Mouse (Mus musculus) forebrain, embryonic 13.5 days (tissue): ENCODE results near the gene Mmrn1. TPM values are rescaled to one million over a fixed set of nuclear protein-coding genes. Genes with fewer than 3 reads are reported as not detected.
A peak's percentile ranks its signal among the peaks of the same experiment; 100 is the strongest.

Source experiments
- ATAC-seq: fragments of 200-750 bp; cut with Nextera tagmentation; 2 replicates; pipeline ENCODE4 v1.8.0; 2017
- H3K27ac ChIP-seq: fragments of 300-500 bp; sonication (generic); 2 replicates; pipeline ENCODE4 v1.5.1; 2015; ENCODE audit warnings: inconsistent platforms, mild to moderate bottlenecking, moderate library complexity
- H3K27me3 ChIP-seq: fragments of 300-500 bp; sonication (generic); 2 replicates; pipeline ENCODE4 v1.6.1; 2015; ENCODE audit warnings: mild to moderate bottlenecking, inconsistent platforms
- H3K36me3 ChIP-seq: fragments of 300-500 bp; sonication (generic); 2 replicates; pipeline ENCODE4 v1.6.1; 2015; ENCODE audit warnings: mild to moderate bottlenecking, inconsistent platforms; ENCODE audit not compliant: poor library complexity, severe bottlenecking
- H3K4me1 ChIP-seq: fragments of 300-500 bp; sonication (generic); 2 replicates; pipeline ENCODE4 v1.6.1; 2015; ENCODE audit warnings: inconsistent platforms
- H3K4me2 ChIP-seq: fragments of 300-500 bp; sonication (generic); 2 replicates; pipeline ENCODE4 v1.6.1; 2015; ENCODE audit warnings: inconsistent platforms, mild to moderate bottlenecking, moderate library complexity
- H3K4me3 ChIP-seq: fragments of 300-500 bp; sonication (generic); 2 replicates; pipeline ENCODE4 v1.5.1; 2015; ENCODE audit warnings: mild to moderate bottlenecking, inconsistent platforms
- H3K9ac ChIP-seq: fragments of 300-500 bp; sonication (generic); 2 replicates; pipeline ENCODE4 v1.6.1; 2015; ENCODE audit warnings: mild to moderate bottlenecking, inconsistent platforms
- H3K9me3 ChIP-seq: fragments of 300-500 bp; sonication (generic); replicated peaks from 2 replicates; pipeline ENCODE4 v1.6.1; 2016; ENCODE audit warnings: inconsistent platforms
- WGBS: fragments of 180-500 bp; shearing (Covaris S2); methylation state at CpG from one replicate; pipeline ENCODE4 v1.1.7; 2015; 5-methylcytosine and 5-hydroxymethylcytosine counted together
- polyA plus RNA-seq: library from polyadenylated mRNA; unstranded; fragments of >200 nt; fragmentation: Nextera tagmentation; extraction: Ambion mirVana; gene quantifications from 2 replicates; pipeline ENCODE4 v1.2.1, GENCODE M21; 2015

The Mmrn1 gene
- polyA plus RNA-seq, 1 experiment from 2014 or later = 2.7 TPM

GRCm38 (mm10) chr6:60963726-60964125 is 39.0 kb downstream of the Mmrn1 start:
- Histone ChIP-seq H3K9ac (no peak overlapping the region), H3K4me1 (peaks cover 7% of the 10 kb centered on the region; the same call in 1 of the 2 replicates), H3K4me2 (no peak overlapping the region), H3K27me3 (no peaks in the 10 kb centered on the region), H3K36me3 (no peaks in the 10 kb centered on the region), H3K4me3 (no peak overlapping the region), H3K9me3 (no peaks in the 10 kb centered on the region), H3K27ac (no peak overlapping the region)
- 72% methylated on average over 1 of the region's 1 CpGs for WGBS
- no peak for ATAC-seq

- ATAC-seq = no peak
- Histone ChIP-seq H3K9me3 (no peaks in the 10 kb centered on the region), H3K4me1 (peaks cover 7% of the 10 kb centered on the region; the same call in 1 of the 2 replicates), H3K36me3 (no peaks in the 10 kb centered on the region), H3K4me2 (no peak overlapping the region), H3K9ac (no peak overlapping the region), H3K27ac (no peak overlapping the region), H3K4me3 (no peak overlapping the region), H3K27me3 (no peaks in the 10 kb centered on the region)
- whole genome bisulfite sequencing = 88% methylated on average over 4 of the region's 4 CpGs
These were observed 42.2 kb downstream of the Mmrn1 start for GRCm38 (mm10) chr6:60966931-60967330.

GRCm38 (mm10) chr6:60969407-60969806 is 44.6 kb downstream of the Mmrn1 start:
- Histone ChIP-seq H3K4me2 (no peak overlapping the region), H3K27me3 (no peaks in the 10 kb centered on the region), H3K4me3 (no peak overlapping the region), H3K9me3 (no peaks in the 10 kb centered on the region), H3K4me1 (no peaks in the 10 kb centered on the region), H3K36me3 (no peaks in the 10 kb centered on the region), H3K9ac (no peak overlapping the region), H3K27ac (no peak overlapping the region)
- WGBS = 76% methylated on average over 6 of the region's 6 CpGs
- no peak for ATAC-seq

GRCm38 (mm10) chr6:60970811-60971210 is 46.0 kb downstream of the Mmrn1 start:
- H3K27me3 ChIP-seq = no peaks in the 10 kb centered on the region
- H3K27ac ChIP-seq = no peak overlapping the region
- no peaks in the 10 kb centered on the region for H3K4me1 ChIP-seq
- H3K36me3 ChIP-seq = no peaks in the 10 kb centered on the region
- no peak for ATAC-seq
- no peak overlapping the region for H3K4me2 ChIP-seq
- no peak overlapping the region for H3K9ac ChIP-seq
- H3K4me3 ChIP-seq = no peak overlapping the region
- no peaks in the 10 kb centered on the region for H3K9me3 ChIP-seq
- WGBS = 66% methylated on average over 2 of the region's 2 CpGs

- H3K4me1 ChIP-seq = no peaks in the 10 kb centered on the region
- no peak overlapping the region for H3K4me3 ChIP-seq
- ATAC-seq = no peak
- H3K27me3 ChIP-seq = no peaks in the 10 kb centered on the region
- H3K27ac ChIP-seq = no peak overlapping the region
- no peak overlapping the region for H3K9ac ChIP-seq
- H3K36me3 ChIP-seq = no peaks in the 10 kb centered on the region
- 85% methylated on average over 1 of the region's 1 CpGs for WGBS
- no peaks in the 10 kb centered on the region for H3K9me3 ChIP-seq
- no peak overlapping the region for H3K4me2 ChIP-seq
These were observed 53.8 kb downstream of the Mmrn1 start for GRCm38 (mm10) chr6:60978610-60979009.

GRCm38 (mm10) chr6:60979039-60979438 is 54.3 kb downstream of the Mmrn1 start:
- Histone ChIP-seq H3K4me1 (no peaks in the 10 kb centered on the region), H3K27ac (no peak overlapping the region), H3K9ac (no peak overlapping the region), H3K9me3 (no peaks in the 10 kb centered on the region), H3K27me3 (no peaks in the 10 kb centered on the region), H3K4me2 (no peak overlapping the region), H3K4me3 (no peak overlapping the region), H3K36me3 (no peaks in the 10 kb centered on the region)
- no peak for ATAC-seq
- 79% methylated on average over 2 of the region's 2 CpGs for WGBS

- Histone ChIP-seq H3K27me3 (no peaks in the 10 kb centered on the region), H3K4me2 (no peak overlapping the region), H3K36me3 (no peaks in the 10 kb centered on the region), H3K4me3 (no peak overlapping the region), H3K9me3 (no peaks in the 10 kb centered on the region), H3K27ac (no peak overlapping the region), H3K4me1 (no peaks in the 10 kb centered on the region), H3K9ac (no peak overlapping the region)
- ATAC-seq = no peak
- 29% methylated on average over 1 of the region's 1 CpGs for WGBS
These were observed 59.6 kb downstream of the Mmrn1 start for GRCm38 (mm10) chr6:60984360-60984759.

GRCm38 (mm10) chr6:60985919-60986318 is 61.1 kb downstream of the Mmrn1 start:
- ATAC-seq = no peak; the same call in 1 of the 2 replicates

GRCm38 (mm10) chr6:60986914-60987313 is 62.1 kb downstream of the Mmrn1 start:
- Histone ChIP-seq H3K4me1 (no peaks in the 10 kb centered on the region), H3K9ac (no peak overlapping the region), H3K36me3 (no peaks in the 10 kb centered on the region), H3K4me2 (no peak overlapping the region), H3K27me3 (no peaks in the 10 kb centered on the region), H3K4me3 (no peak overlapping the region), H3K27ac (no peak overlapping the region), H3K9me3 (no peaks in the 10 kb centered on the region)
- ATAC-seq = no peak
- WGBS = 88% methylated on average over 11 of the region's 11 CpGs

More at GRCm38 (mm10) chr6:60985919-60986318, 61.1 kb downstream of the Mmrn1 start:
- Histone ChIP-seq H3K4me3 (no peak overlapping the region), H3K9ac (no peak overlapping the region), H3K27me3 (no peaks in the 10 kb centered on the region), H3K36me3 (no peaks in the 10 kb centered on the region), H3K27ac (no peak overlapping the region), H3K9me3 (no peaks in the 10 kb centered on the region), H3K4me1 (no peaks in the 10 kb centered on the region), H3K4me2 (no peak overlapping the region)
- 39% methylated on average over 2 of the region's 2 CpGs for WGBS

GRCm38 (mm10) chr6:60987804-60988203 is 63.0 kb downstream of the Mmrn1 start:
- Histone ChIP-seq H3K27me3 (no peaks in the 10 kb centered on the region), H3K4me3 (no peak overlapping the region), H3K36me3 (no peaks in the 10 kb centered on the region), H3K9me3 (no peaks in the 10 kb centered on the region), H3K4me2 (no peak overlapping the region), H3K9ac (no peak overlapping the region), H3K4me1 (no peaks in the 10 kb centered on the region), H3K27ac (no peak overlapping the region)
- whole genome bisulfite sequencing = 91% methylated on average over 3 of the region's 3 CpGs
- no peak for ATAC-seq

GRCm38 (mm10) chr6:60992366-60992765 is 67.6 kb downstream of the Mmrn1 start:
- Histone ChIP-seq H3K4me2 (no peak overlapping the region), H3K27ac (no peak overlapping the region), H3K36me3 (no peaks in the 10 kb centered on the region), H3K4me3 (no peak overlapping the region), H3K4me1 (peaks cover 17% of the 10 kb centered on the region), H3K9me3 (no peaks in the 10 kb centered on the region), H3K27me3 (no peaks in the 10 kb centered on the region), H3K9ac (no peak overlapping the region)
- WGBS = 95% methylated on average over 1 of the region's 1 CpGs
- ATAC-seq = no peak

GRCm38 (mm10) chr6:60993386-60994108 is 68.8 kb downstream of the Mmrn1 start:
- no peaks in the 10 kb centered on the region for H3K36me3 ChIP-seq

GRCm38 (mm10) chr6:60994114-60994513 is 69.3 kb downstream of the Mmrn1 start:
- Histone ChIP-seq H3K27me3 (no peaks in the 10 kb centered on the region), H3K27ac (no peak overlapping the region), H3K9me3 (no peaks in the 10 kb centered on the region), H3K4me3 (no peak overlapping the region), H3K36me3 (no peaks in the 10 kb centered on the region), H3K9ac (no peak overlapping the region), H3K4me1 (peaks cover 17% of the 10 kb centered on the region), H3K4me2 (0 out of 2 replicates have a peak overlapping the region, but pooled peaks have one; percentile 3)
- peak; percentile 38; the same call in 1 of the 2 replicates for ATAC-seq
- 8% methylated on average over 6 of the region's 6 CpGs for WGBS

More at GRCm38 (mm10) chr6:60993386-60994108, 68.8 kb downstream of the Mmrn1 start:
- no peak for ATAC-seq
- Histone ChIP-seq H3K9ac (no peak overlapping the region), H3K4me3 (no peak overlapping the region), H3K27ac (no peak overlapping the region), H3K4me1 (peaks cover 17% of the 10 kb centered on the region), H3K4me2 (0 out of 2 replicates have a peak overlapping the region, but pooled peaks have one; percentile 3), H3K27me3 (no peaks in the 10 kb centered on the region), H3K9me3 (no peaks in the 10 kb centered on the region)
- WGBS = 68% methylated on average over 4 of the region's 4 CpGs
